Mouse (Mus musculus): Measurements from ENCODE around the gene Tmem126b.

DNA sequence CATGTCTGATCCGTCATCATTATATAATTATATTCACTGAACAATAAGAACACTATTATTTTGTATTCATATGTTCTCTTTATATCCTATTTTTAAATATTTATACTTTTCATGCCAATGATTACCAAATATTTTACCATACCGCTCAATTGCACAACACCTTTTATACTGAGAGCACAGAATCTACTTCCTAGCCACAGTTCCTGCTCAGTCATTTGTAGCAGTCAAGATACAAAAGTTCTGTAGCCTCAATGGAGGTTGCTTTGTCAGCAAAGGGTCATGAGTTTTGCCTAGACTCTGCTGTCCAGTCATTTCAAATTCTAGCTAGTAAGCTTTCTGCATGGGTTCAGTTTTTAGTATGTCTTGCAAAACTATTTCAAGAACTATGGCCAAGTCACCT is 6.8 kb upstream of the Tmem126b start:
- TF ChIP-seq GATA1 (IDR thresholded peaks at IDR 0.05; ENCODE audit: borderline replicate concordance, low read length): no peak
- no peak for TF ChIP-seq FLI1 (IDR thresholded peaks at IDR 0.05; ENCODE audit: low read length)

Data from megakaryocyte, embryonic 14.5 days (primary cell).